Mouse (Mus musculus) liver, postnatal 0 days (tissue): Measurements from ENCODE around the gene Pkd1l2. TPM values are rescaled to one million over a fixed set of nuclear protein-coding genes. Genes with fewer than 3 reads are reported as not detected.

Source experiments
- ATAC-seq: fragments of 200-750 bp; cut with Nextera tagmentation; 2 replicates; pipeline ENCODE4 v1.8.0; 2017; ENCODE audit warnings: mild to moderate bottlenecking, moderate library complexity
- DNase-seq: peaks from one replicate; pipeline ENCODE4 v3.0.0-alpha.2; 2016
- H3K27ac ChIP-seq: fragments of 300-500 bp; sonication (generic); 2 replicates; pipeline ENCODE4 v1.5.1; 2014; ENCODE audit warnings: antibody characterized with exemption, moderate library complexity, mild to moderate bottlenecking, low read depth
- H3K27me3 ChIP-seq: fragments of 300-500 bp; sonication (generic); 2 replicates; pipeline ENCODE4 v1.6.1; 2014; ENCODE audit warnings: low read length, control low read depth, mixed read lengths; ENCODE audit not compliant: insufficient read depth
- H3K36me3 ChIP-seq: fragments of 300-500 bp; sonication (generic); replicated peaks from 2 replicates; pipeline ENCODE4 v1.6.1; 2014; ENCODE audit warnings: mild to moderate bottlenecking, control low read depth, low read length, moderate library complexity, mixed read lengths; ENCODE audit not compliant: insufficient read depth
- H3K4me1 ChIP-seq: fragments of 300-500 bp; sonication (generic); 2 replicates; pipeline ENCODE4 v1.6.1; 2014; ENCODE audit warnings: antibody characterized with exemption, mild to moderate bottlenecking, control low read depth; ENCODE audit not compliant: insufficient read depth
- H3K4me2 ChIP-seq: fragments of 300-500 bp; sonication (generic); 2 replicates; pipeline ENCODE4 v1.6.1; 2014; ENCODE audit warnings: low read depth, mild to moderate bottlenecking, low read length, moderate library complexity, mixed read lengths
- H3K4me3 ChIP-seq: fragments of 300-500 bp; sonication (generic); 2 replicates; pipeline ENCODE4 v1.5.1; 2014; ENCODE audit warnings: low read depth, low read length
- H3K9ac ChIP-seq: fragments of 300-500 bp; sonication (generic); replicated peaks from 2 replicates; pipeline ENCODE4 v1.6.1; 2014; ENCODE audit warnings: mild to moderate bottlenecking, moderate library complexity
- H3K9me3 ChIP-seq: fragments of 300-500 bp; sonication (generic); 2 replicates; pipeline ENCODE4 v1.6.1; 2016; ENCODE audit warnings: mild to moderate bottlenecking, control low read depth, low read length, mixed read lengths
- CTCF ChIP-seq: sonication (generic); IDR thresholded peaks from 2 replicates; pipeline ENCODE4 v1.5.1; 2016; ENCODE audit warnings: antibody characterized with exemption, low read depth
- EP300 ChIP-seq: IDR thresholded peaks from 2 replicates; pipeline ENCODE4 v1.6.1; 2016; ENCODE audit warnings: antibody characterized with exemption, low read depth, mild to moderate bottlenecking
- WGBS: fragments of 180-500 bp; shearing (Covaris S2); extraction: QIAGEN DNeasy Blood & Tissue Kit; methylation state at CpG from one replicate; pipeline ENCODE4 v1.1.7; 2014; ENCODE audit not compliant: insufficient replicate concordance; 5-methylcytosine and 5-hydroxymethylcytosine counted together
- polyA plus RNA-seq: library from polyadenylated mRNA; unstranded; fragments of >200 nt; fragmentation: Nextera tagmentation; extraction: Ambion mirVana; gene quantifications from 2 replicates; pipeline ENCODE4 v1.2.1, GENCODE M21; 2015

The Pkd1l2 gene
- polyA plus RNA-seq, 1 experiment from 2014 or later: 0.06 TPM

DNA sequence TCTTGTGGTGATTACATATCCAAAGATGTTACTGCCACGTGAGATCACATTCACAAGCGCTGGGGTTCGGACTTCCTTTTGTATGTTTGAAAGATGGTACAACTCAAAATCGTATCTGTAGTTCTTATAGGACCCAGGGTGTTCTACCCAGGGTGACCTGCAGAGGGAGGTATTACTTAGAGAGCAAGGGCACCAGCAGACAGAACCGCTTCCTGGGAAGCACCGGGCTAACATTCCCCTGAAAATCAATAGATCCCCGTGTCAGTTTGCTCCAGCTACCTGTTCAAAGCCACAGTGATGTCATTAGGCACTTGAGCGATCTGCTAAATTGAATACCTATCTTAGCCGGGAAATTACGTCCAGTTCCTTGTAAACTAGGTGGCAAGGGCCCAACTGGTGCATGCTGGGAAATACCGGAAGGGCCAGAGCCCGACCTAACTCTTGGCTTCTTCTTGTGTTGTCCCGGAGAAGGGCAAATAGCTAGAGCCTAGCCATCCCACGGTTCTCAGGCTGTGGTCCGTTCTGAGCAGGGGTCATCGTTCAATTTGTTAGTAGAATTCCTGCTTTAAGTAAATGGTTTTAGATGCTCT is 27.6 kb upstream of the Pkd1l2 start:
- H3K4me1 ChIP-seq: no peaks in the 10 kb centered on the region
- H3K9me3 ChIP-seq: peaks cover 5% of the 10 kb centered on the region; the same call in 1 of the 2 replicates
- 55% methylated on average over 16 of the region's 16 CpGs for WGBS
- H3K4me3 ChIP-seq: no peak overlapping the region
- TF ChIP-seq CTCF (peak; percentile 69), EP300 (no peak)
- no peak overlapping the region for H3K4me2 ChIP-seq
- no peak overlapping the region for H3K9ac ChIP-seq
- DNase-seq (peak; percentile 70), ATAC-seq (peak; percentile 36; the same call in 1 of the 2 replicates)
- H3K27me3 ChIP-seq: no peaks in the 10 kb centered on the region
- no peak overlapping the region for H3K27ac ChIP-seq
- H3K36me3 ChIP-seq: peaks cover 6% of the 10 kb centered on the region

- peaks cover 6% of the 10 kb centered on the region for H3K36me3 ChIP-seq
- H3K4me3 ChIP-seq: no peak overlapping the region
- H3K4me1 ChIP-seq: no peaks in the 10 kb centered on the region
- no peak overlapping the region for H3K9ac ChIP-seq
- TF ChIP-seq EP300: no peak
- TF ChIP-seq CTCF: peak; percentile 58
- no peak overlapping the region for H3K27ac ChIP-seq
- no peaks in the 10 kb centered on the region for H3K27me3 ChIP-seq
- DNase-seq: no peak
- WGBS: 87% methylated on average over 19 of the region's 19 CpGs
- H3K9me3 ChIP-seq: peaks cover 5% of the 10 kb centered on the region; the same call in 1 of the 2 replicates
- ATAC-seq: no peak
- no peak overlapping the region for H3K4me2 ChIP-seq
Measured at GRCm38 (mm10) chr8:117109018-117109711, 26.9 kb upstream of the Pkd1l2 start.

GRCm38 (mm10) chr8:117107533-117107932 is 25.3 kb upstream of the Pkd1l2 start:
- WGBS: 20% methylated on average over 9 of the region's 9 CpGs

GRCm38 (mm10) chr8:117097564-117098191 is 15.4 kb upstream of the Pkd1l2 start:
- Histone ChIP-seq H3K4me1 (peaks cover 7% of the 10 kb centered on the region; the same call in 1 of the 2 replicates), H3K4me3 (no peak overlapping the region), H3K27ac (no peak overlapping the region), H3K4me2 (no peak overlapping the region), H3K27me3 (no peaks in the 10 kb centered on the region), H3K36me3 (no peaks in the 10 kb centered on the region), H3K9ac (no peak overlapping the region), H3K9me3 (0 out of 2 replicates have a peak, but pooled peaks cover 6% of the 10 kb centered on the region)
- DNase-seq: no peak
- 58% methylated on average over 11 of the region's 11 CpGs for WGBS
- TF ChIP-seq EP300: no peak
- TF ChIP-seq CTCF: no peak
- ATAC-seq: no peak

More at GRCm38 (mm10) chr8:117107533-117107932, 25.3 kb upstream of the Pkd1l2 start:
- DNase-seq (peak; percentile 73), ATAC-seq (no peak)
- no peak overlapping the region for H3K9ac ChIP-seq
- no peak overlapping the region for H3K27ac ChIP-seq
- H3K4me2 ChIP-seq: no peak overlapping the region
- no peaks in the 10 kb centered on the region for H3K4me1 ChIP-seq
- H3K4me3 ChIP-seq: no peak overlapping the region
- H3K9me3 ChIP-seq: peaks cover 5% of the 10 kb centered on the region; the same call in 1 of the 2 replicates
- no peaks in the 10 kb centered on the region for H3K27me3 ChIP-seq
- TF ChIP-seq EP300 (no peak), CTCF (peak; percentile 89)
- peaks cover 6% of the 10 kb centered on the region for H3K36me3 ChIP-seq

- ATAC-seq (no peak), DNase-seq (no peak)
- no peak overlapping the region for H3K4me2 ChIP-seq
- no peaks in the 10 kb centered on the region for H3K27me3 ChIP-seq
- H3K9me3 ChIP-seq: 0 out of 2 replicates have a peak, but pooled peaks cover 6% of the 10 kb centered on the region
- no peak overlapping the region for H3K27ac ChIP-seq
- no peak overlapping the region for H3K9ac ChIP-seq
- TF ChIP-seq CTCF (no peak), EP300 (no peak)
- H3K4me1 ChIP-seq: peaks cover 7% of the 10 kb centered on the region; the same call in 1 of the 2 replicates
- H3K36me3 ChIP-seq: no peaks in the 10 kb centered on the region
- no peak overlapping the region for H3K4me3 ChIP-seq
- 65% methylated on average over 10 of the region's 10 CpGs for WGBS
Measured at GRCm38 (mm10) chr8:117097051-117097563, 14.9 kb upstream of the Pkd1l2 start.

DNA sequence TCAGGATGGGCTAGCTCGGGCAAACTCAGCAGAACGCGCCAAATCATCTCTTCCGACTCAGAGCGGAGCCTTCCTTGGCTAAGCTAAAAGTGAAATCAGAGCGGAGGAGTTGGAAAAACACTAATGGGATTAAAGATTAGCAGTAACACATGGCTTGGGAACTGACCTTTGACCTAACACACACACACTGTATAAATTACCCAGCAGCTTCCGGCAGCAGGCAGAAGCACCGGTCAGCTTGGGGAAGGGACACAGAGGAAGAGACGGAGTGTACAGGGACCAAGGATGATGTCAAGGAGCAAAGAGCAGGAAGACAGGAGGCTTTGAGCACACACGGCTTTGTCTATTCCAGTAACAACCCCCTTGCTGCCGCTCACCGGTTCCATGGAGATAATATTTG is 13.4 kb upstream of the Pkd1l2 start, which contains the start of gene Bco1:
TSS of gene Bco1 (plus strand) at position 208 of the 400 bp plus-strand sequence.
- Histone ChIP-seq H3K27ac (peak within 1 kb of the TSS; percentile 48; the same call in 1 of the 2 replicates), H3K4me2 (peak within 1 kb of the TSS; percentile 64), H3K36me3 (no peaks in the 10 kb centered on the region), H3K4me1 (peaks cover 7% of the 10 kb centered on the region; the same call in 1 of the 2 replicates), H3K4me3 (peak within 1 kb of the TSS; percentile 29; the same call in 1 of the 2 replicates), H3K9ac (0 out of 2 replicates have a peak within 1 kb of the TSS, but pooled peaks have one; percentile 11), H3K9me3 (0 out of 2 replicates have a peak, but pooled peaks cover 6% of the 10 kb centered on the region), H3K27me3 (no peaks in the 10 kb centered on the region)
- DNase-seq: no peak
- WGBS: 53% methylated on average over 12 of the region's 12 CpGs
- peak; percentile 81 for ATAC-seq
- TF ChIP-seq CTCF (no peak), EP300 (no peak)
